Mouse (Mus musculus): ENCODE measurements around the gene Hint2. TPM values are rescaled to one million over a fixed set of nuclear protein-coding genes. Genes with fewer than 3 reads are reported as not detected.
A peak's percentile ranks its signal among the peaks of the same experiment; 100 is the strongest.

Gene Hint2
- polyA plus RNA-seq, 1 experiment from 2014 or later, result 77.9 TPM

GRCm38 (mm10) chr4:43678541-43678940 is 22.3 kb upstream of the Hint2 start:
- H3K36me3 ChIP-seq, result peaks cover 98% of the 10 kb centered on the region
- H3K4me2 ChIP-seq (replicated peaks), result no peak overlapping the region
- no peak overlapping the region for H3K9ac ChIP-seq (replicated peaks)
- no peaks in the 10 kb centered on the region for H3K4me1 ChIP-seq (replicated peaks)
- no peak overlapping the region for H3K27ac ChIP-seq
- H3K9me3 ChIP-seq, result no peaks in the 10 kb centered on the region
- H3K4me3 ChIP-seq (replicated peaks), result no peak overlapping the region
- 82% methylated on average over 6 of the region's 6 CpGs for WGBS
- no peak for ATAC-seq
- no peaks in the 10 kb centered on the region for H3K27me3 ChIP-seq

- Histone ChIP-seq H3K9me3 (no peaks in the 10 kb centered on the region), H3K4me3 (replicated peaks) (no peak overlapping the region), H3K36me3 (peaks cover 69% of the 10 kb centered on the region), H3K4me1 (replicated peaks) (peaks cover 26% of the 10 kb centered on the region), H3K9ac (replicated peaks) (no peak overlapping the region), H3K4me2 (replicated peaks) (no peak overlapping the region), H3K27ac (no peak overlapping the region), H3K27me3 (no peaks in the 10 kb centered on the region)
- ATAC-seq, result no peak
- WGBS, result 79% methylated on average over 4 of the region's 4 CpGs
Observed at GRCm38 (mm10) chr4:43675608-43676007, 19.3 kb upstream of the Hint2 start.

GRCm38 (mm10) chr4:43674974-43675373 is 18.7 kb upstream of the Hint2 start:
- Histone ChIP-seq H3K9me3 (no peaks in the 10 kb centered on the region), H3K4me1 (replicated peaks) (peaks cover 33% of the 10 kb centered on the region), H3K27ac (no peak overlapping the region), H3K36me3 (peaks cover 63% of the 10 kb centered on the region), H3K4me2 (replicated peaks) (no peak overlapping the region), H3K4me3 (replicated peaks) (no peak overlapping the region), H3K27me3 (no peaks in the 10 kb centered on the region), H3K9ac (replicated peaks) (no peak overlapping the region)
- WGBS, result 82% methylated on average over 5 of the region's 5 CpGs
- ATAC-seq, result no peak

- no peak overlapping the region for H3K4me2 ChIP-seq (replicated peaks)
- no peak for ATAC-seq
- H3K36me3 ChIP-seq, result peaks cover 50% of the 10 kb centered on the region
- peaks cover 38% of the 10 kb centered on the region for H3K4me1 ChIP-seq (replicated peaks)
- no peak overlapping the region for H3K27ac ChIP-seq
- no peaks in the 10 kb centered on the region for H3K27me3 ChIP-seq
- H3K9ac ChIP-seq (replicated peaks), result no peak overlapping the region
- no peaks in the 10 kb centered on the region for H3K9me3 ChIP-seq
- 75% methylated on average over 8 of the region's 8 CpGs for WGBS
- no peak overlapping the region for H3K4me3 ChIP-seq (replicated peaks)
Observed at GRCm38 (mm10) chr4:43673703-43674102, 17.4 kb upstream of the Hint2 start.

- peak overlapping the region; percentile 93 for H3K4me2 ChIP-seq (replicated peaks)
- ATAC-seq, result 0 out of 2 replicates have a peak, but pooled peaks have one; percentile 4
- peaks cover 42% of the 10 kb centered on the region for H3K4me1 ChIP-seq (replicated peaks)
- WGBS, result 0% methylated on average over 2 of the region's 2 CpGs
- H3K27ac ChIP-seq, result peak overlapping the region; percentile 44; the same call in 1 of the 2 replicates
- peak overlapping the region; percentile 23 for H3K4me3 ChIP-seq (replicated peaks)
- H3K9ac ChIP-seq (replicated peaks), result peak overlapping the region; percentile 30; the same call in 1 of the 2 replicates
- no peaks in the 10 kb centered on the region for H3K9me3 ChIP-seq
- H3K36me3 ChIP-seq, result peaks cover 34% of the 10 kb centered on the region
- peaks cover 5% of the 10 kb centered on the region; the same call in 1 of the 2 replicates for H3K27me3 ChIP-seq
Observed at GRCm38 (mm10) chr4:43672070-43672469, 15.8 kb upstream of the Hint2 start.

- H3K4me3 ChIP-seq (replicated peaks), result peak overlapping the region; percentile 81
- H3K36me3 ChIP-seq, result peaks cover 7% of the 10 kb centered on the region
- H3K27ac ChIP-seq, result peak overlapping the region; percentile 76
- peak overlapping the region; percentile 93 for H3K4me2 ChIP-seq (replicated peaks)
- H3K9ac ChIP-seq (replicated peaks), result peak overlapping the region; percentile 94
- H3K9me3 ChIP-seq, result no peaks in the 10 kb centered on the region
- peaks cover 28% of the 10 kb centered on the region for H3K27me3 ChIP-seq
- WGBS, result 1% methylated on average over 22 of the region's 25 CpGs
- peak; percentile 70 for ATAC-seq
- H3K4me1 ChIP-seq (replicated peaks), result peaks cover 42% of the 10 kb centered on the region
Observed at GRCm38 (mm10) chr4:43669428-43669794, 13.1 kb upstream of the Hint2 start.

- peak within 1 kb of the TSS; percentile 93 for H3K4me2 ChIP-seq (replicated peaks)
- peaks cover 42% of the 10 kb centered on the region for H3K4me1 ChIP-seq (replicated peaks)
- peak within 1 kb of the TSS; percentile 76 for H3K27ac ChIP-seq
- H3K4me3 ChIP-seq (replicated peaks), result peak within 1 kb of the TSS; percentile 81
- peak; percentile 96 for ATAC-seq
- H3K9ac ChIP-seq (replicated peaks), result peak within 1 kb of the TSS; percentile 94
- H3K27me3 ChIP-seq, result peaks cover 28% of the 10 kb centered on the region
- H3K9me3 ChIP-seq, result no peaks in the 10 kb centered on the region
- peaks cover 2% of the 10 kb centered on the region for H3K36me3 ChIP-seq
- WGBS, result 1% methylated on average over 39 of the region's 41 CpGs
Observed at GRCm38 (mm10) chr4:43668782-43669427, 12.6 kb upstream of the Hint2 start, which contains the start of the genes Tmem8b and Fam221b. TSS of gene Tmem8b (plus strand) at chr4:43668971. TSS of gene Fam221b (minus strand) at chr4:43669145.

- Histone ChIP-seq H3K9ac (replicated peaks) (no peak overlapping the region), H3K4me1 (replicated peaks) (peaks cover 24% of the 10 kb centered on the region), H3K9me3 (no peaks in the 10 kb centered on the region), H3K4me3 (replicated peaks) (no peak overlapping the region), H3K27ac (no peak overlapping the region), H3K4me2 (replicated peaks) (no peak overlapping the region), H3K27me3 (peaks cover 50% of the 10 kb centered on the region), H3K36me3 (no peaks in the 10 kb centered on the region)
- 21% methylated on average over 4 of the region's 4 CpGs for WGBS
- no peak for ATAC-seq
Observed at GRCm38 (mm10) chr4:43666412-43666811, 10.1 kb upstream of the Hint2 start.

- no peak for ATAC-seq
- no peak overlapping the region for H3K9ac ChIP-seq (replicated peaks)
- no peaks in the 10 kb centered on the region for H3K36me3 ChIP-seq
- H3K4me3 ChIP-seq (replicated peaks), result peak overlapping the region; percentile 79
- WGBS, result 66% methylated on average over 4 of the region's 4 CpGs
- peaks cover 25% of the 10 kb centered on the region for H3K4me1 ChIP-seq (replicated peaks)
- no peaks in the 10 kb centered on the region for H3K9me3 ChIP-seq
- peak overlapping the region; percentile 86 for H3K4me2 ChIP-seq (replicated peaks)
- peaks cover 20% of the 10 kb centered on the region for H3K27me3 ChIP-seq
- no peak overlapping the region for H3K27ac ChIP-seq
Observed at GRCm38 (mm10) chr4:43657146-43657545, 880 bp upstream of the Hint2 start.

- Histone ChIP-seq H3K36me3 (peaks cover 12% of the 10 kb centered on the region), H3K4me1 (replicated peaks) (peaks cover 25% of the 10 kb centered on the region), H3K4me2 (replicated peaks) (peak overlapping the region; percentile 86), H3K9ac (replicated peaks) (peak overlapping the region; percentile 93), H3K4me3 (replicated peaks) (peak overlapping the region; percentile 79), H3K27ac (peak overlapping the region; percentile 93), H3K9me3 (no peaks in the 10 kb centered on the region), H3K27me3 (peaks cover 7% of the 10 kb centered on the region)
- peak; percentile 59; the same call in 1 of the 2 replicates for ATAC-seq
- WGBS, result 4% methylated on average over 34 of the region's 34 CpGs
Observed at GRCm38 (mm10) chr4:43655656-43656338, 469 bp downstream of the Hint2 start.

GRCm38 (mm10) chr4:43653161-43654015 is 2.9 kb downstream of the Hint2 start, which contains the start of gene Spag8:
TSS of gene Spag8 (minus strand) at chr4:43653594.
- Histone ChIP-seq H3K4me2 (replicated peaks) (peak within 1 kb of the TSS; percentile 50), H3K4me1 (replicated peaks) (peaks cover 25% of the 10 kb centered on the region), H3K9ac (replicated peaks) (0 out of 2 replicates have a peak within 1 kb of the TSS, but pooled peaks have one; percentile 10), H3K27me3 (0 out of 2 replicates have a peak, but pooled peaks cover 1% of the 10 kb centered on the region), H3K9me3 (peaks cover 4% of the 10 kb centered on the region; the same call in 1 of the 2 replicates), H3K27ac (no peak within 1 kb of the TSS; the same call in 1 of the 2 replicates), H3K4me3 (replicated peaks) (peak within 1 kb of the TSS; percentile 31), H3K36me3 (peaks cover 31% of the 10 kb centered on the region)
- WGBS, result 16% methylated on average over 24 of the region's 24 CpGs
- ATAC-seq, result no peak

Data from midbrain, embryonic 13.5 days (tissue).